Mouse (Mus musculus) T-cell, adult 2 months (primary cell): ENCODE data around the gene Tceal8.

Source experiments
- DNase-seq: peaks from one replicate; pipeline ENCODE4 v3.0.0; 2022; ENCODE audit warnings: low spot score

The Tceal8 gene

GRCm38 (mm10) chrX:136127744-136128064, 44.4 kb downstream of the Tceal8 start:
- DNase-seq: peak; percentile 3

- DNase-seq: no peak
These were observed 45.0 kb downstream of the Tceal8 start for GRCm38 (mm10) chrX:136127038-136127743.
